Comparison of ENCODE assay signal across 17 mouse cellular contexts in genomic region chr1:37603206-37603605, GRCm38 (mm10).
"Had no signal": no experiment of that assay in that cellular context is flagged by ENCODE, and none has a peak within 500 bp of the region (broad histone marks: within the 10 kb centered on the region; RNA-seq: fewer than 3 reads in every experiment).

No protein-coding gene starts in this region.

- ATAC-seq: lung, postnatal 0 days; midbrain, embryonic 13.5 days; midbrain, embryonic 15.5 days had no signal

- DNase-seq: lung, adult 2 months; lung, postnatal 14 days; lung, postnatal 36 days; right cerebral cortex, postnatal 14 days; thymus, adult 2 months; thymus, postnatal 25 days; thymus, postnatal 4 days had no signal

- H3K27ac ChIP-seq: lung, embryonic 15.5 days; macrophage; midbrain, embryonic 13.5 days; midbrain, embryonic 15.5 days; neural tube, embryonic 12.5 days; stomach, embryonic 15.5 days; stomach, postnatal 0 days had no signal

- H3K9me3 ChIP-seq: lung, embryonic 15.5 days; megakaryocyte, embryonic 14.5 days; midbrain, embryonic 13.5 days; midbrain, embryonic 15.5 days; neural tube, embryonic 12.5 days; stomach, embryonic 15.5 days had no signal

- H3K4me2 ChIP-seq: lung, embryonic 15.5 days; midbrain, embryonic 11.5 days; midbrain, embryonic 13.5 days; midbrain, embryonic 15.5 days; neural tube, embryonic 12.5 days; stomach, embryonic 15.5 days had no signal

- H3K4me3 ChIP-seq: lung, embryonic 15.5 days; megakaryocyte, embryonic 14.5 days; midbrain, embryonic 13.5 days; midbrain, embryonic 15.5 days; neural tube, embryonic 12.5 days; stomach, embryonic 15.5 days had no signal

- H3K9ac ChIP-seq: lung, embryonic 15.5 days; midbrain, embryonic 13.5 days; midbrain, embryonic 15.5 days; neural tube, embryonic 12.5 days; stomach, embryonic 15.5 days had no signal

- H3K27me3 ChIP-seq: lung, embryonic 15.5 days; midbrain, embryonic 13.5 days; midbrain, embryonic 15.5 days; neural tube, embryonic 12.5 days; stomach, embryonic 15.5 days had no signal

- H3K36me3 ChIP-seq: lung, embryonic 15.5 days; midbrain, embryonic 13.5 days; midbrain, embryonic 15.5 days; neural tube, embryonic 12.5 days; stomach, embryonic 15.5 days had no signal

- H3K4me1 ChIP-seq: lung, embryonic 15.5 days; midbrain, embryonic 13.5 days; midbrain, embryonic 15.5 days; neural tube, embryonic 12.5 days; stomach, embryonic 15.5 days had no signal
